Mouse (Mus musculus) limb, embryonic 14.5 days (tissue): ENCODE measurements around the gene Hcrt. TPM values are rescaled to one million over a fixed set of nuclear protein-coding genes. Genes with fewer than 3 reads are reported as not detected.
A peak's percentile ranks its signal among the peaks of the same experiment; 100 is the strongest.

Experiments used
- ATAC-seq: fragments of 200-750 bp; cut with Nextera tagmentation; 2 replicates; pipeline ENCODE4 v1.8.0; 2017; ENCODE audit warnings: low read depth, moderate number of reproducible peaks, moderate TSS enrichment; ENCODE audit not compliant: low FRiP score
- DNase-seq: peaks from one replicate; pipeline ENCODE4 v3.0.0-alpha.2; 2015; ENCODE audit warnings: low spot score
- H3K27ac ChIP-seq: fragments of 300-500 bp; sonication (generic); replicated peaks from 2 replicates; pipeline ENCODE4 v1.5.1; 2014; ENCODE audit warnings: low read depth, mild to moderate bottlenecking, low read length, moderate library complexity, mixed read lengths
- H3K27me3 ChIP-seq: fragments of 300-500 bp; sonication (generic); 2 replicates; pipeline ENCODE4 v1.6.1; 2014; ENCODE audit warnings: low read length, mixed read lengths; ENCODE audit not compliant: control insufficient read depth, insufficient read depth
- H3K36me3 ChIP-seq: fragments of 300-500 bp; sonication (generic); 2 replicates; pipeline ENCODE4 v1.6.1; 2014; ENCODE audit warnings: mild to moderate bottlenecking, low read length, moderate library complexity, mixed read lengths; ENCODE audit not compliant: control insufficient read depth, insufficient read depth
- H3K4me1 ChIP-seq: fragments of 300-500 bp; sonication (generic); 2 replicates; pipeline ENCODE4 v1.6.1; 2014; ENCODE audit warnings: antibody characterized with exemption, low read length, mixed read lengths; ENCODE audit not compliant: control insufficient read depth, insufficient read depth
- H3K4me2 ChIP-seq: fragments of 300-500 bp; sonication (generic); replicated peaks from 2 replicates; pipeline ENCODE4 v1.6.1; 2014; ENCODE audit warnings: low read depth, mild to moderate bottlenecking, low read length, moderate library complexity; ENCODE audit not compliant: severe bottlenecking
- H3K4me3 ChIP-seq: fragments of 300-500 bp; sonication (generic); replicated peaks from 2 replicates; pipeline ENCODE4 v1.5.1; 2014; ENCODE audit warnings: low read length
- H3K9ac ChIP-seq: fragments of 300-500 bp; sonication (generic); 2 replicates; pipeline ENCODE4 v1.6.1; 2014; ENCODE audit warnings: mild to moderate bottlenecking, low read depth, low read length, moderate library complexity; ENCODE audit not compliant: severe bottlenecking
- H3K9me3 ChIP-seq: fragments of 300-500 bp; sonication (generic); 2 replicates; pipeline ENCODE4 v1.6.1; 2016; ENCODE audit warnings: low read length; ENCODE audit not compliant: control insufficient read depth
- POLR2A ChIP-seq: fragments of 200-500 bp; IDR thresholded peaks from 2 replicates; pipeline ENCODE4 v1.8.0; 2012; ENCODE audit warnings: inconsistent platforms, mild to moderate bottlenecking, moderate library complexity, borderline replicate concordance; ENCODE audit not compliant: insufficient read depth, insufficient read length; ENCODE audit errors: extremely low read depth
- WGBS: fragments of 180-500 bp; shearing (Covaris S2); extraction: QIAGEN DNeasy Blood & Tissue Kit; methylation state at CpG from one replicate; pipeline ENCODE4 v1.1.7; 2014; 5-methylcytosine and 5-hydroxymethylcytosine counted together
- polyA plus RNA-seq, 2 experiments: library from polyadenylated mRNA; depleted of rRNA in 1 of 2; stranded (reverse) in 1 of 2; unstranded in 1 of 2; fragments of >200 nt; fragmentation: Nextera tagmentation in 1 of 2; extraction: Ambion mirVana in 1 of 2; gene quantifications; 2 replicates each; pipeline versions ENCODE4 v1.2.1 to v1.2.3; 2012 to 2014

Gene Hcrt
- polyA plus RNA-seq, 2 experiments = not detected

- ATAC-seq (no peak), DNase-seq (no peak)
- Histone ChIP-seq H3K27ac (no peak overlapping the region), H3K4me2 (no peak overlapping the region), H3K9me3 (no peaks in the 10 kb centered on the region), H3K36me3 (peaks cover 53% of the 10 kb centered on the region), H3K9ac (no peak overlapping the region), H3K4me1 (peaks cover 16% of the 10 kb centered on the region), H3K4me3 (no peak overlapping the region), H3K27me3 (no peaks in the 10 kb centered on the region)
- 87% methylated on average over 3 of the region's 3 CpGs for WGBS
- TF ChIP-seq POLR2A = no peak
Measured at GRCm38 (mm10) chr11:100716649-100717048, 46.1 kb downstream of the Hcrt start.

DNA sequence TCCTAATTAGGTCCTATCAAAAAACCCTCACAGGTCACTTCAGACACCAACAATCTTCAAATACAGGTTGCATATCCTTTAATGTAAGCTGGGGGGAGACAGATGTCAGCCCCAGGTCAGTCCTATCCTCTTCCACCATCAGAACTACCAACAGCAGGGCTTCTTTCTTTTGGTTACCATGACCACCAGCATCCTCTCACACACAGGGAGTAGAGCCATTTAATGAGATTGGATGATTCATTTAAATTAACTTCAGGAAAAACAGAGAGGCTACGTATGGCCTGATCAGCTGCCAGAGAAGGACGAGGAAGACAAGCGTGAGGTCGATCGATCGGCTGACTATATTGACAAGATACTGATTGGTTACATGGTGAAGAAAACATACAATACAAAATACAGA, 47.8 kb downstream of the Hcrt start:
- no peak for TF ChIP-seq POLR2A
- DNase-seq = no peak
- Histone ChIP-seq H3K9ac (no peak overlapping the region), H3K9me3 (no peaks in the 10 kb centered on the region), H3K4me1 (peaks cover 23% of the 10 kb centered on the region), H3K36me3 (peaks cover 57% of the 10 kb centered on the region), H3K27me3 (no peaks in the 10 kb centered on the region), H3K4me3 (no peak overlapping the region), H3K4me2 (no peak overlapping the region), H3K27ac (no peak overlapping the region)
- no peak for ATAC-seq
- WGBS = 90% methylated on average over 6 of the region's 6 CpGs

GRCm38 (mm10) chr11:100714534-100714915, 48.2 kb downstream of the Hcrt start:
- Histone ChIP-seq H3K4me2 (no peak overlapping the region), H3K4me1 (peaks cover 23% of the 10 kb centered on the region), H3K27ac (no peak overlapping the region), H3K4me3 (no peak overlapping the region), H3K9ac (0 out of 2 replicates have a peak overlapping the region, but pooled peaks have one; percentile 13), H3K36me3 (peaks cover 57% of the 10 kb centered on the region), H3K9me3 (no peaks in the 10 kb centered on the region), H3K27me3 (no peaks in the 10 kb centered on the region)
- no peak for ATAC-seq
- 42% methylated on average over 6 of the region's 6 CpGs for WGBS
- peak; percentile 83 for DNase-seq
- TF ChIP-seq POLR2A = no peak

DNA sequence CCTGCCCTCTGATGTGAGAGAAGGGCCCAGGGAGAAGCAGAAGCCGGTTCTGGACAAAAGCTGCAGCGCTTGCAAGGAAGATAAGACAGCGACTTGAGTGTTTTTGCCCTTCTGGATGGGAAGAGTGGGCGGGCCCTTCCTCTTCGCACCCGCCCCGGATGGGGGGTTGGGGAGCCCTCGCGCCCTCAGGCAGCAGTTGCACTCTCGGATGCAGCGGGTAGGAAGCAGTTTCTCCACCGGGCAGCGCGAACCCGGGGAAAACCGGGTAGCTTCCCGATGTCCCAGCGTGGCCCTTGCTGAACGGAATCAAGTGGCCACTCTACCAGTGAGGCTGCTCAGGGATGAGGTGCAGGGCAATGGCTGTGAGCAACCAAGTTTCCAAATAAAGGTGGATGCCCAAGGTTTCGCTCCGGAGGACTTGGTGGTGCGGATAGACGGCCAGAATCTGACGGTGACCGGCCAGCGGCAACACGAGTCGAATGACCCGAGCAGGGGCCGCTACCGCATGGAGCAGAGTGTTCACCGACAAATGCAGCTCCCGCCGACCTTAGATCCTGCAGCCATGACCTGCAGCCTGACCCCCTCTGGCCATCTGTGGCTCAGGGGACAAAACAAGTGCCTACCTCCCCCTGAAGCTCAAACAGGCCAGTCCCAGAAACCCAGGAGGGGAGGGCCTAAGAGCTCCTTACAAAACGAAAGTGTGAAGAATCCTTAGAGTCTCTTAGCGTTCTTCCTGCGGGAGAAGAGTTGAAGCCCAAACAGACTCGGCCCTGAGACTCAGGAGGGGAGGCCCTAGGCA, 48.8 kb downstream of the Hcrt start, which contains the start of gene Hspb9:
Gene Hspb9, plus strand, starts transcription at position 116 of the 799 bp plus-strand sequence.
- H3K27ac ChIP-seq = 0 out of 2 replicates have a peak within 1 kb of the TSS, but pooled peaks have one; percentile 39
- no peaks in the 10 kb centered on the region for H3K9me3 ChIP-seq
- ATAC-seq = no peak
- TF ChIP-seq POLR2A = 0 out of 2 replicates have a peak, but pooled peaks have one; percentile 13
- H3K36me3 ChIP-seq = peaks cover 57% of the 10 kb centered on the region
- peak within 1 kb of the TSS; percentile 13; the same call in 1 of the 2 replicates for H3K9ac ChIP-seq
- 8% methylated on average over 38 of the region's 38 CpGs for WGBS
- H3K4me2 ChIP-seq = peak within 1 kb of the TSS; percentile 72
- DNase-seq = peak; percentile 58
- H3K4me3 ChIP-seq = peak within 1 kb of the TSS; percentile 23
- no peaks in the 10 kb centered on the region for H3K27me3 ChIP-seq
- H3K4me1 ChIP-seq = peaks cover 23% of the 10 kb centered on the region

DNA sequence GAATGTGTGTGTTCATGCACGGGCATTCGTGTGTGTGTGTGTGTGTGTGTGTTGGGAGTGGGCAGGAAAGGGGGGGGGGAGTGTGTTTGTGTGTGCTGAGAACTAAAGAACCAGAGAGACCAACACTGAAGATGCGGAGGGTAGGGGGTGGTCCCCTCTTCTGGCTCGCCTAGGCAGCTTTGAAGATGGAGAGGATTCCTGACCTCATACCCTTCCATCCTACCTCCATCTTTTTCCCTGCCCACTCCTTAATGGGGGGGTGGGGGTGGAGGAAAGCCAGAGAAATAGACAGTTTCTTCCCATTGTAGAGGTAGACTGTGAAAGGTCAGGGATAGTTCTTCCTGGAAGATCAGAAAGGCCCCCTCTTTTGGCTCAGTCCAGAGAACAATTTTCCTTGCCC, 49.6 kb downstream of the Hcrt start:
- Histone ChIP-seq H3K4me3 (0 out of 2 replicates have a peak overlapping the region, but pooled peaks have one; percentile 2), H3K27me3 (no peaks in the 10 kb centered on the region), H3K9me3 (no peaks in the 10 kb centered on the region), H3K36me3 (peaks cover 57% of the 10 kb centered on the region), H3K4me2 (peak overlapping the region; percentile 49), H3K27ac (no peak overlapping the region), H3K4me1 (peaks cover 23% of the 10 kb centered on the region), H3K9ac (0 out of 2 replicates have a peak overlapping the region, but pooled peaks have one; percentile 13)
- ATAC-seq (no peak), DNase-seq (no peak)
- no peak for TF ChIP-seq POLR2A
- WGBS = 61% methylated on average over 4 of the region's 4 CpGs
